Mouse (Mus musculus): Measurements from ENCODE around the gene Nkapd1.

The Nkapd1 gene

GRCm38 (mm10) chr9:50601536-50601935 is 15.7 kb downstream of the Nkapd1 start:
- no peak for DNase-seq (ENCODE audit: low spot score)

GRCm38 (mm10) chr9:50596973-50597372 is 20.3 kb downstream of the Nkapd1 start:
- DNase-seq (ENCODE audit: low spot score), result no peak

- DNase-seq (ENCODE audit: low spot score), result no peak
Measured at GRCm38 (mm10) chr9:50594794-50595417, 22.4 kb downstream of the Nkapd1 start.

- DNase-seq (ENCODE audit: low spot score), result peak; percentile 47
Measured at GRCm38 (mm10) chr9:50593544-50593943, 23.7 kb downstream of the Nkapd1 start.

GRCm38 (mm10) chr9:50592955-50593354 is 24.3 kb downstream of the Nkapd1 start:
- no peak for DNase-seq (ENCODE audit: low spot score)

GRCm38 (mm10) chr9:50590856-50591518 is 26.3 kb downstream of the Nkapd1 start:
- peak; percentile 44 for DNase-seq (ENCODE audit: low spot score)

GRCm38 (mm10) chr9:50586955-50587354 is 30.3 kb downstream of the Nkapd1 start:
- peak; percentile 25 for DNase-seq (ENCODE audit: low spot score)

GRCm38 (mm10) chr9:50585145-50585818 is 32.0 kb downstream of the Nkapd1 start:
- no peak for DNase-seq (ENCODE audit: low spot score)

- no peak for DNase-seq (ENCODE audit: low spot score)
Measured at GRCm38 (mm10) chr9:50580370-50580769, 36.9 kb downstream of the Nkapd1 start.

GRCm38 (mm10) chr9:50569599-50570525 is 47.4 kb downstream of the Nkapd1 start:
- DNase-seq (ENCODE audit: low spot score), result no peak

GRCm38 (mm10) chr9:50567881-50568280 is 49.4 kb downstream of the Nkapd1 start:
- peak; percentile 51 for DNase-seq (ENCODE audit: low spot score)

GRCm38 (mm10) chr9:50567372-50567771 is 49.9 kb downstream of the Nkapd1 start:
- DNase-seq (ENCODE audit: low spot score), result no peak

- DNase-seq (ENCODE audit: low spot score), result no peak
Measured at GRCm38 (mm10) chr9:50565940-50566339, 51.3 kb downstream of the Nkapd1 start.

- DNase-seq (ENCODE audit: low spot score), result no peak
Measured at GRCm38 (mm10) chr9:50565173-50565572, 52.1 kb downstream of the Nkapd1 start.

GRCm38 (mm10) chr9:50561918-50562360 is 55.3 kb downstream of the Nkapd1 start:
- no peak for DNase-seq (ENCODE audit: low spot score)

GRCm38 (mm10) chr9:50561145-50561917 is 55.9 kb downstream of the Nkapd1 start, which contains the start of gene Tex12:
Gene Tex12 (minus strand): TSS chr9:50561325.
- no peak for DNase-seq (ENCODE audit: low spot score)

Data from adipocyte (in vitro differentiated cells).